ENCODE assay signal across 8 mouse cellular contexts in genomic region chr2:32153041-32153790, GRCm38 (mm10). TPM values are rescaled to one million over a fixed set of nuclear protein-coding genes. Genes with fewer than 3 reads are reported as not detected.
DNase-seq lines count a peak whose midpoint lies in the region; ATAC-seq and TF ChIP-seq lines count a peak whose summit lies in the region.

No protein-coding gene starts in this region.

- H3K27ac ChIP-seq in cerebellum, adult 2 months (ENCODE audit: insufficient read depth, low read length), result peak overlapping the region; percentile 17; the same call in 1 of the 2 replicates
- H3K27ac ChIP-seq in bone marrow macrophage, adult 2 months (ENCODE audit: insufficient read depth, low read depth, low read length), result peak overlapping the region; percentile 19; the same call in 1 of the 2 replicates
- peak overlapping the region; percentile 97 for H3K27ac ChIP-seq in heart, embryonic 11.5 days (ENCODE audit: low read depth, low read length)

- no peaks in the 10 kb centered on the region for H3K27me3 ChIP-seq in cerebellum, adult 2 months (ENCODE audit: control insufficient read depth, insufficient read depth, low read length)
- no peaks in the 10 kb centered on the region for H3K27me3 ChIP-seq in heart, embryonic 11.5 days (ENCODE audit: control insufficient read depth, insufficient read depth, low read length)

- no peak for TF ChIP-seq POLR2A in cerebellum, adult 2 months (IDR thresholded peaks at IDR 0.05; ENCODE audit: borderline replicate concordance, insufficient read depth, low read length)
- TF ChIP-seq POLR2A in bone marrow macrophage, adult 2 months (IDR thresholded peaks at IDR 0.05; ENCODE audit: borderline replicate concordance, low read depth, low read length), result no peak

- H3K4me3 ChIP-seq in cerebellum, adult 2 months (replicated peaks; ENCODE audit: insufficient read depth, low read depth, low read length), result peak overlapping the region; percentile 80
- H3K4me3 ChIP-seq in bone marrow macrophage, adult 2 months (ENCODE audit: insufficient read depth, low read length), result peak overlapping the region; percentile 90
- H3K4me3 ChIP-seq in heart, embryonic 11.5 days (ENCODE audit: low read depth, low read length), result peak overlapping the region; percentile 96

- ATAC-seq in heart, embryonic 11.5 days (replicated peaks; ENCODE audit: insufficient number of reproducible peaks, low FRiP score, low TSS enrichment), result no peak

- peak overlapping the region; percentile 99 for H3K9ac ChIP-seq in heart, embryonic 11.5 days (ENCODE audit: low read depth, low read length)

- TF ChIP-seq CTCF in cerebellum, adult 2 months (IDR thresholded peaks at IDR 0.05; ENCODE audit: borderline replicate concordance, insufficient read depth, low read depth, low read length), result no peak
- no peak for TF ChIP-seq CTCF in bone marrow macrophage, adult 2 months (IDR thresholded peaks at IDR 0.05; ENCODE audit: low read depth, low read length)

- H3K4me1 ChIP-seq in cerebellum, adult 2 months (ENCODE audit: control insufficient read depth, insufficient read depth, low read length), result peaks cover 23% of the 10 kb centered on the region
- H3K4me1 ChIP-seq in bone marrow macrophage, adult 2 months (ENCODE audit: control insufficient read depth, insufficient read depth, low read length), result peaks cover 34% of the 10 kb centered on the region
- H3K4me1 ChIP-seq in heart, embryonic 11.5 days (ENCODE audit: control insufficient read depth, insufficient read depth, low read length), result peaks cover 68% of the 10 kb centered on the region

- no peaks in the 10 kb centered on the region for H3K9me3 ChIP-seq in heart, embryonic 11.5 days (replicated peaks; ENCODE audit: control insufficient read depth, low read length)

- peak in 1 of 2 experiments; percentile 52 for DNase-seq in cerebellum, adult 2 months
- DNase-seq in cerebellum, adult 9-10 months, result no peak
- peak; percentile 71 for DNase-seq in kidney, postnatal 10 days
- peak; percentile 61 to 72 for DNase-seq in lung, postnatal 4 days
- no peak for DNase-seq in right cerebral cortex, postnatal 14 days
- DNase-seq in adrenal gland, postnatal 4 days (ENCODE audit: low spot score in 2 of 2), result no peak

- H3K36me3 ChIP-seq in heart, embryonic 11.5 days (ENCODE audit: control insufficient read depth, insufficient read depth, low read length), result no peaks in the 10 kb centered on the region

- 9% methylated on average over 13 of the region's 13 CpGs for WGBS in cerebellum, adult 2 months
- 8% methylated on average over 13 of the region's 13 CpGs for WGBS in heart, embryonic 11.5 days (ENCODE audit: insufficient replicate concordance)

- peak overlapping the region; percentile 92 for H3K4me2 ChIP-seq in heart, embryonic 11.5 days

RNA-seq across cellular contexts. Expression of gene Prrc2b, which starts 2.3 kb away (rescaled TPM):
- 88.9 and 95.6 TPM in 2 replicates for polyA plus RNA-seq in cerebellum, adult 2 months (2012; rRNA removed)
- 28.6 and 34.9 TPM in 2 replicates for polyA plus RNA-seq in bone marrow macrophage, adult 2 months (2012; ENCODE audit: insufficient read depth, insufficient read length, missing spikeins)
- polyA plus RNA-seq in heart, embryonic 11.5 days (2014; fragmentation: Nextera tagmentation; extraction: Ambion mirVana), result 39.3 and 40.6 TPM in 2 replicates
- 100 to 1,000 TPM; 148 to 158 TPM for total RNA-seq in adrenal gland, postnatal 4 days (2021)

RNA-seq across cellular contexts. Expression of gene Plpp7, which starts 57.9 kb away (rescaled TPM):
- polyA plus RNA-seq in cerebellum, adult 2 months (2012; rRNA removed), result 41.3 and 45.0 TPM in 2 replicates
- polyA plus RNA-seq in bone marrow macrophage, adult 2 months (2012; ENCODE audit: insufficient read depth, insufficient read length, missing spikeins), result 2.7 and 3.0 TPM in 2 replicates
- 10.0 and 11.7 TPM in 2 replicates for polyA plus RNA-seq in heart, embryonic 11.5 days (2014; fragmentation: Nextera tagmentation; extraction: Ambion mirVana)
- total RNA-seq in adrenal gland, postnatal 4 days (2021), result 1 to 10 TPM; 5.5 to 6.3 TPM

Comparison
In these comparisons a context has a peak if more than half of its experiments do, and no peak if none do; other contexts are left out.
1. DNase-seq: peak in kidney, postnatal 10 days (single experiment) and lung, postnatal 4 days (2 of 2); none in cerebellum, adult 9-10 months (single experiment), right cerebral cortex, postnatal 14 days (single experiment) and adrenal gland, postnatal 4 days (0 of 2).
2. H3K27ac ChIP-seq: peak in every context shown above with its lines; median percentile 97 in heart, embryonic 11.5 days; 19 in bone marrow macrophage, adult 2 months; 17 in cerebellum, adult 2 months.
3. Peak in every context shown above with its lines, with median percentiles within 50 percentile points of each other: H3K4me3 ChIP-seq.